Mouse (Mus musculus): ENCODE measurements around the gene Dctpp1. TPM values are rescaled to one million over a fixed set of nuclear protein-coding genes. Genes with fewer than 3 reads are reported as not detected.

Gene Dctpp1
- polyA plus RNA-seq, 1 experiment: 62.1 TPM

DNA sequence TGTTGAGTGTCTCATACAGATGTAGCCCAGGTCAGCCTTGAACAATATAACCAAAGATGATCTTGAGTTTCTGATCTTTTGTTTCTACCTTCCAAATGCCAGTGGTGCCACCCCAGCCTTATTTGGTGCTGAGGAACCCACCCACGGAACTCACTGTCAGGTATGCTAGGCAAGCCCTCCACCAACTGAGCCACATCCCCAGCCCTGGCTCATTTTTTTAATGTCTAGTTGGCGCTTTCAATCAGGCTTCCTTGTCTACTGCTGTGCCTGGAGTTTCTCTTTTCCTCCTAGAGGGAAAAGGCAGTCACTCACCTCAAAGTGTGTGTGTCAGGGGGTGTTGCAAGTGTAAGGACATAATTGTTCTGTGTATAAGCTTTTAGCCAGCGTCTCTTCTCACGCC, 10.6 kb upstream of the Dctpp1 start:
- H3K4me1 ChIP-seq (ENCODE audit: control insufficient read depth, insufficient read depth, insufficient read length, low read length): peaks cover 5% of the 10 kb centered on the region
- peak overlapping the region; percentile 95 for H3K27ac ChIP-seq (ENCODE audit: insufficient read depth, low read depth, low read length)
- peaks cover 13% of the 10 kb centered on the region; the same call in 1 of the 2 replicates for H3K36me3 ChIP-seq (ENCODE audit: control insufficient read depth, insufficient read depth, low read length)
- H3K4me3 ChIP-seq (ENCODE audit: low read depth, low read length): peak overlapping the region; percentile 47
- no peaks in the 10 kb centered on the region for H3K27me3 ChIP-seq (ENCODE audit: control insufficient read depth, insufficient read depth, low read length)
- TF ChIP-seq CTCF (IDR thresholded peaks at IDR 0.05; ENCODE audit: extremely low read depth, insufficient read length, insufficient replicate concordance, low read depth, low read length) (no peak), POLR2A (IDR thresholded peaks at IDR 0.05; ENCODE audit: low read depth, low read length) (no peak)
- 42% methylated on average over 4 of the region's 4 CpGs for WGBS

DNA sequence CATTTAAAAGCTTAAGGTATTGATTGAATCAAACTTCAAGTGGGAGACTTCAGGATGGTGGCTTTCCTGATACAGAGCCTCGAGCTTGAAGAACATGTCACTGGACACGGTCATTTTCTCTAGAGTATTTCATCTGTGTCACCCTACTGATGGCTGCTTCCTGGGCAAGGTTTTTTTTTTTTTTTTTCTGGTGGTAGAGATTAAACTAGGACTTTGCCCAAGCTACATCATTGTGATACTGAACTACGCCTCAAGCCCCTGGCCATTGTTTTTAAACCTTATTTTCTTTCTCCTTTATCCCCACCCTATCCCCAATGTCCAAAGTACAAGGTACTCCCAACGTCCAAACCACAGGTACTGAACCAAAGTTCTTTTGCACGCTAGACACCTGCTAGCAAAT, 10.2 kb upstream of the Dctpp1 start:
- Histone ChIP-seq H3K27me3 (ENCODE audit: control insufficient read depth, insufficient read depth, low read length) (no peaks in the 10 kb centered on the region), H3K4me3 (ENCODE audit: low read depth, low read length) (no peak overlapping the region), H3K4me1 (ENCODE audit: control insufficient read depth, insufficient read depth, insufficient read length, low read length) (peaks cover 5% of the 10 kb centered on the region), H3K36me3 (ENCODE audit: control insufficient read depth, insufficient read depth, low read length) (peaks cover 13% of the 10 kb centered on the region; the same call in 1 of the 2 replicates), H3K27ac (ENCODE audit: insufficient read depth, low read depth, low read length) (peak overlapping the region; percentile 95)
- TF ChIP-seq CTCF (IDR thresholded peaks at IDR 0.05; ENCODE audit: extremely low read depth, insufficient read length, insufficient replicate concordance, low read depth, low read length) (no peak), POLR2A (IDR thresholded peaks at IDR 0.05; ENCODE audit: low read depth, low read length) (no peak)
- WGBS: 19% methylated on average over 5 of the region's 5 CpGs

DNA sequence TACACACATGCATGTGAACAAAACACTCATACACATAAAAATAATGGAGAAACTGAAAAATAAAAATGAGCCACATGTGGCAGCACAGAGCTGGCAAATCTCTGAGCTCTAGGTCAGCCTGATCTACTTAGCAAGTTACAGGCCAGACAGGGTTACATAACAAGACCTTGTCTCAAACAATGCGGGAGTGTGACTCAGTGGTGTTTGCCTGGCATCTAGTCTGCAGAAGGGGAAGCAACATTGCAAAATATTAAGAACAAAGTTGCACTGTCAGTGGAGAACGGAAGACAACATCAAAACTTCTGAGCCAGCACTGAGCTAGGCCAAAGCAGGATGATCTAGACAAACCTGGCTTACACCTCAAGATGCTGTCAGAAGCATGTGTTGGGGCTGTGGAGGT, 9.7 kb upstream of the Dctpp1 start:
- peaks cover 13% of the 10 kb centered on the region; the same call in 1 of the 2 replicates for H3K36me3 ChIP-seq (ENCODE audit: control insufficient read depth, insufficient read depth, low read length)
- TF ChIP-seq POLR2A (IDR thresholded peaks at IDR 0.05; ENCODE audit: low read depth, low read length): no peak
- TF ChIP-seq CTCF (IDR thresholded peaks at IDR 0.05; ENCODE audit: extremely low read depth, insufficient read length, insufficient replicate concordance, low read depth, low read length): no peak
- no peaks in the 10 kb centered on the region for H3K27me3 ChIP-seq (ENCODE audit: control insufficient read depth, insufficient read depth, low read length)
- H3K4me3 ChIP-seq (ENCODE audit: low read depth, low read length): no peak overlapping the region
- WGBS: 40% methylated on average over 2 of the region's 2 CpGs
- peak overlapping the region; percentile 74 for H3K27ac ChIP-seq (ENCODE audit: insufficient read depth, low read depth, low read length)
- H3K4me1 ChIP-seq (ENCODE audit: control insufficient read depth, insufficient read depth, insufficient read length, low read length): peaks cover 5% of the 10 kb centered on the region

GRCm38 (mm10) chr7:127263526-127263925, 3.0 kb upstream of the Dctpp1 start:
- Histone ChIP-seq H3K4me1 (ENCODE audit: control insufficient read depth, insufficient read depth, insufficient read length, low read length) (peaks cover 9% of the 10 kb centered on the region; the same call in 1 of the 2 replicates), H3K27me3 (ENCODE audit: control insufficient read depth, insufficient read depth, low read length) (no peaks in the 10 kb centered on the region), H3K36me3 (ENCODE audit: control insufficient read depth, insufficient read depth, low read length) (0 out of 2 replicates have a peak, but pooled peaks cover 1% of the 10 kb centered on the region), H3K4me3 (ENCODE audit: low read depth, low read length) (no peak overlapping the region), H3K27ac (ENCODE audit: insufficient read depth, low read depth, low read length) (no peak overlapping the region)
- no peak for TF ChIP-seq POLR2A (IDR thresholded peaks at IDR 0.05; ENCODE audit: low read depth, low read length)
- WGBS: 93% methylated on average over 3 of the region's 3 CpGs

DNA sequence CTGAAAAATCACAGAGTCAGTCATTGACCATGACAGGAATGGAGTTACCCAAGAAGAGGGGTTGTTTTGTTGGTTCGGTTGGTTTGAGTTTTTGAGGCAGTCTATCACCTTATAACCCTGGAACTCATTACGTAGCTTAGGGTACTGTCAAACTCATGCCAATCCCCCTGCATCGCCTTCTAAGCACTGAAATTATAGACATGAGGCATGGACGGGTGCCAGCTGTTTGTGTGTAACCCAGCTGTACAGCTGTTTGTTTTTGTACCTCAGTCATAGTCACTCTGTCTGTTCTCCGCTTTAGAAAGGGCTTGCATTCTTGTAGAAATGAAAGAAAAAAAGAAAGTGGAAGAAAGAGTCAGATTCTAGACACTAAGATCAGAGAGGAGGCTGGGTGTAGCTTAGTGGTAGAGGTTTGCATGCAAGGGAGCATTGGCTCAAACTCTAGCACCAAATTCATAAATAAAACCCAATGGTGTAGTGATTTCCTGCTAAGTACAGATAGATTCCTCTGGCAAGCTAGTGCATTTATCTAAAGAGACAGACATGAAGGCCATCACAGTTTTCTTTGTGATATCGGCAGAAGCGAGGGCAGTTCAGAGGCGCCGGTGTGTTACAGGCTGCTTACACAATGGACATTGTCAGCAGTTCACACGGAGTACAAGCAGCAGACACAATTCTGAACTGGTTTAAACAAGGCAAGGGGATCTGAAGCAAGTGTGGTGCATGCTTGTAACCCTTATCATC, 1.9 kb upstream of the Dctpp1 start:
- no peak overlapping the region for H3K27ac ChIP-seq (ENCODE audit: insufficient read depth, low read depth, low read length)
- H3K36me3 ChIP-seq (ENCODE audit: control insufficient read depth, insufficient read depth, low read length): no peaks in the 10 kb centered on the region
- WGBS: 83% methylated on average over 10 of the region's 10 CpGs
- no peaks in the 10 kb centered on the region for H3K27me3 ChIP-seq (ENCODE audit: control insufficient read depth, insufficient read depth, low read length)
- no peak for TF ChIP-seq CTCF (IDR thresholded peaks at IDR 0.05; ENCODE audit: extremely low read depth, insufficient read length, insufficient replicate concordance, low read depth, low read length)
- TF ChIP-seq POLR2A (IDR thresholded peaks at IDR 0.05; ENCODE audit: low read depth, low read length): no peak
- peaks cover 9% of the 10 kb centered on the region; the same call in 1 of the 2 replicates for H3K4me1 ChIP-seq (ENCODE audit: control insufficient read depth, insufficient read depth, insufficient read length, low read length)
- no peak overlapping the region for H3K4me3 ChIP-seq (ENCODE audit: low read depth, low read length)

- no peaks in the 10 kb centered on the region for H3K27me3 ChIP-seq (ENCODE audit: control insufficient read depth, insufficient read depth, low read length)
- no peak overlapping the region for H3K27ac ChIP-seq (ENCODE audit: insufficient read depth, low read depth, low read length)
- H3K36me3 ChIP-seq (ENCODE audit: control insufficient read depth, insufficient read depth, low read length): no peaks in the 10 kb centered on the region
- peaks cover 9% of the 10 kb centered on the region; the same call in 1 of the 2 replicates for H3K4me1 ChIP-seq (ENCODE audit: control insufficient read depth, insufficient read depth, insufficient read length, low read length)
- no peak for TF ChIP-seq CTCF (IDR thresholded peaks at IDR 0.05; ENCODE audit: extremely low read depth, insufficient read length, insufficient replicate concordance, low read depth, low read length)
- TF ChIP-seq POLR2A (IDR thresholded peaks at IDR 0.05; ENCODE audit: low read depth, low read length): no peak
- 0 out of 2 replicates have a peak overlapping the region, but pooled peaks have one; percentile 97 for H3K4me3 ChIP-seq (ENCODE audit: low read depth, low read length)
- WGBS: 52% methylated on average over 8 of the region's 8 CpGs
Measured at GRCm38 (mm10) chr7:127259186-127259905, 1.2 kb downstream of the Dctpp1 start.

DNA sequence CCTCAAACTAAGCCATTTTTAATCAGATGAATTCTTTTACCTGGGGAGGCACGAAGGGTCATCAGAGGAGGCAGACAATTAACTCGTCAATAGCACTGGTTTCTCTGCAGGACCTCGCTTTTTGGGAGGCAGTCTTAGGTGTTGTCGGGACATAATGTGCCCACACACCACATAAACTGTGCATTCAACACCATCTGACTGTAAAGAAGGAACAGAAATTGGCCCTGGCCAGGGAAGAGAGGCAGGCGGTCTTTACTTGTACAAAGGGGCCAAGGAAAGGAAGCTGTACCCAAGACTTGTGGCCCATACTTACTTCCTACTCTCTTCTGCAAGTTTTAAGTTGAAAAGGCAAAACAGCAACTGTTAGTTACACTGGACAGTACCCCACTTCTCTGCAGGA, 4.0 kb downstream of the Dctpp1 start:
- 85% methylated on average over 5 of the region's 5 CpGs for WGBS
- H3K4me3 ChIP-seq (ENCODE audit: low read depth, low read length): no peak overlapping the region
- no peak for TF ChIP-seq CTCF (IDR thresholded peaks at IDR 0.05; ENCODE audit: extremely low read depth, insufficient read length, insufficient replicate concordance, low read depth, low read length)
- no peak for TF ChIP-seq POLR2A (IDR thresholded peaks at IDR 0.05; ENCODE audit: low read depth, low read length)
- no peak overlapping the region for H3K27ac ChIP-seq (ENCODE audit: insufficient read depth, low read depth, low read length)
- no peaks in the 10 kb centered on the region for H3K36me3 ChIP-seq (ENCODE audit: control insufficient read depth, insufficient read depth, low read length)
- H3K4me1 ChIP-seq (ENCODE audit: control insufficient read depth, insufficient read depth, insufficient read length, low read length): peaks cover 9% of the 10 kb centered on the region; the same call in 1 of the 2 replicates
- H3K27me3 ChIP-seq (ENCODE audit: control insufficient read depth, insufficient read depth, low read length): no peaks in the 10 kb centered on the region
